In the genomic region with DNA sequence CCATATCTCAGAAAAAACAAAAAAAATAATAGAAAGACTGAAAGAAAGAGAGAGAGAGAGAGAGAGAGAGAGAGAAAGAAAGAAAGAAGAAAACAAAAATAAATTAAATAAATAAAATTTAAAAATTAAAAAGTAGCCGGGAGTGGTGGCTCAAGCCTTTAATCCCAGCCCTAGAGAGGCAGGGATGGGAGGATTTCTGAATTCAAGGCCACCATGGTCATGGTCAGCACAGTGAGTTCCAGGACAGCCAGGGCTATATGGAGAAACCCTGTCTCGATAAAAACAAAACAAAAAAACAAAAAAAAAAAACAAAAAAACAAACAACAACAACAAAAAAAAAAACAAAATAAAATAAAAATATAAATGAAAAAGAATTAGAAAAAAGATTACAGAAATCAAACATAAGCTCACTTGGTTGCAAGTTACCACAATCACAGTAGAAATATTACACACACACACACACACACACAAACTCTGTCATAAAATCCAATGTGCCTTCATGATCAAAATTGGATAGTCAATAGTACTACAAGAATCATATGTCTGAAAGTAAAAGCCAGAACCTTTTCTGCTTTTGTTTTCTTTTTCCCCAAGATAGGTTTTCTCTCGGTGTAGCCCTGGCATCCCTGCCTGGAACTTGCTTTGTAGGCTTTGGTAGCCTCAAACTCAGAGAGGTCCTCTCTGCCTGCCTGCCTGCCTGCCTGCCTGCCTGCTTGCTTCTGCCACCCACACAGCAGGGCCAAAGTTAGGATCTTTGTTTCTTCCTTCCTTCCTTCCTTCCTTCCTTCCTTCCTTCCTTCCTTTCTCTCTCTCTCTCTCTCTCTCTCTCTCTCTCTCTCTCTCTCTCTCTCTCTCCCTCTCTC, we compare ENCODE assay signal across 8 mouse cellular contexts.
A peak's percentile ranks its signal among the peaks of the same experiment; 100 is the strongest.
DNase-seq lines count a peak whose midpoint lies in the region; ATAC-seq lines count a peak whose summit lies in the region.
"Not testable (repeated sequence)": the region's sequence is repeated elsewhere in the genome, so short reads cannot be mapped to it uniquely, and the experiment has no call there.

No protein-coding gene starts in this region.

- not testable (repeated sequence) for H3K9me3 ChIP-seq in forebrain, embryonic 14.5 days (replicated peaks; ENCODE audit: control insufficient read depth, low read length); heart, embryonic 15.5 days (replicated peaks); kidney, embryonic 14.5 days (ENCODE audit: control insufficient read depth, low read length); limb, embryonic 11.5 days (ENCODE audit: control insufficient read depth, low read length)

- not testable (repeated sequence) for H3K4me2 ChIP-seq in forebrain, embryonic 14.5 days (ENCODE audit: low read length); heart, embryonic 15.5 days; kidney, embryonic 14.5 days (replicated peaks; ENCODE audit: low read depth, low read length); limb, embryonic 11.5 days (ENCODE audit: low read depth, severe bottlenecking)

- peak; percentile 51 to 54 for DNase-seq in adrenal gland, postnatal 4 days (ENCODE audit: low spot score in 2 of 2)
- DNase-seq in forebrain, embryonic 14.5 days (ENCODE audit: low spot score); limb, embryonic 11.5 days (ENCODE audit: low spot score): not testable (repeated sequence)
- DNase-seq in mesoderm, embryonic 11.5 days (ENCODE audit: low read depth, low spot score), result peak; percentile 6
- peak; percentile 36 for DNase-seq in right cerebral cortex, postnatal 4 days
- peak; percentile 49 to 88 for DNase-seq in urinary bladder, postnatal 4 days (ENCODE audit: low spot score in 2 of 2)

- not testable (repeated sequence) for H3K36me3 ChIP-seq in forebrain, embryonic 14.5 days (ENCODE audit: control insufficient read depth, insufficient read depth, low read length); heart, embryonic 15.5 days; kidney, embryonic 14.5 days (ENCODE audit: control insufficient read depth, insufficient read depth, low read length); limb, embryonic 11.5 days (ENCODE audit: control insufficient read depth, insufficient read depth, low read length)

- H3K4me1 ChIP-seq in forebrain, embryonic 14.5 days (ENCODE audit: control insufficient read depth, insufficient read depth, low read length); heart, embryonic 15.5 days (replicated peaks); kidney, embryonic 14.5 days (ENCODE audit: control insufficient read depth, insufficient read depth, low read length); limb, embryonic 11.5 days (ENCODE audit: control insufficient read depth, insufficient read depth, low read length): not testable (repeated sequence)

- not testable (repeated sequence) for H3K27ac ChIP-seq in forebrain, embryonic 14.5 days (ENCODE audit: low read depth, low read length); heart, embryonic 15.5 days; kidney, embryonic 14.5 days (ENCODE audit: low read depth, low read length); limb, embryonic 11.5 days (replicated peaks; ENCODE audit: low read depth, low read length)

- WGBS in forebrain, embryonic 14.5 days, result 66% methylated on average over 2 of the region's 3 CpGs
- 48% methylated on average over 3 of the region's 3 CpGs for WGBS in heart, embryonic 15.5 days
- 69% methylated on average over 2 of the region's 3 CpGs for WGBS in kidney, embryonic 14.5 days
- 80% methylated on average over 2 of the region's 3 CpGs for WGBS in limb, embryonic 11.5 days

- ATAC-seq in forebrain, embryonic 14.5 days, result peak; percentile 81
- ATAC-seq in heart, embryonic 15.5 days (replicated peaks; ENCODE audit: insufficient number of reproducible peaks, insufficient read depth, low FRiP score, low read depth), result peak; percentile 92
- ATAC-seq in kidney, embryonic 14.5 days (ENCODE audit: low FRiP score, low TSS enrichment), result peak; percentile 99
- ATAC-seq in limb, embryonic 11.5 days (ENCODE audit: insufficient number of reproducible peaks, low FRiP score, low TSS enrichment, low read depth), result peak; percentile 97

- H3K27me3 ChIP-seq in forebrain, embryonic 14.5 days (replicated peaks; ENCODE audit: control insufficient read depth, insufficient read depth, low read length); heart, embryonic 15.5 days; kidney, embryonic 14.5 days (ENCODE audit: control insufficient read depth, insufficient read depth, low read length); limb, embryonic 11.5 days (ENCODE audit: control insufficient read depth, insufficient read depth, low read length): not testable (repeated sequence)

- H3K4me3 ChIP-seq in forebrain, embryonic 14.5 days (ENCODE audit: low read depth, low read length); heart, embryonic 15.5 days; kidney, embryonic 14.5 days (ENCODE audit: low read length); limb, embryonic 11.5 days (ENCODE audit: low read depth, low read length): not testable (repeated sequence)

- H3K9ac ChIP-seq in forebrain, embryonic 14.5 days (ENCODE audit: low read length); heart, embryonic 15.5 days; kidney, embryonic 14.5 days (ENCODE audit: low read depth, low read length); limb, embryonic 11.5 days (ENCODE audit: low read length): not testable (repeated sequence)
